Mouse (Mus musculus) gastrocnemius, postnatal 10 days (tissue): ENCODE data around the gene Slc16a7. TPM values are rescaled to one million over a fixed set of nuclear protein-coding genes. Genes with fewer than 3 reads are reported as not detected.

Experiments used
- DNase-seq: peaks from one replicate; pipeline ENCODE4 v3.0.0; 2021; ENCODE audit warnings: mixed read lengths
- total RNA-seq, 2 experiments: library from RNA; stranded (reverse); gene quantifications; 2 replicates each; pipeline ENCODE4 v1.2.3; 2021

Gene Slc16a7
- total RNA-seq, 2 experiments from 2014 or later = 2.9 to 3.7 TPM

GRCm38 (mm10) chr10:125324149-125324834 is 65.0 kb downstream of the Slc16a7 start:
- no peak for DNase-seq

- DNase-seq = no peak
Measured at GRCm38 (mm10) chr10:125321446-125322428, 67.5 kb downstream of the Slc16a7 start.

- DNase-seq = no peak
Measured at GRCm38 (mm10) chr10:125317317-125317716, 71.9 kb downstream of the Slc16a7 start.

GRCm38 (mm10) chr10:125310855-125311254 is 78.4 kb downstream of the Slc16a7 start:
- no peak for DNase-seq

GRCm38 (mm10) chr10:125298036-125298435 is 91.2 kb downstream of the Slc16a7 start:
- DNase-seq = no peak

- DNase-seq = no peak
Measured at GRCm38 (mm10) chr10:125290320-125290719, 98.9 kb downstream of the Slc16a7 start.

GRCm38 (mm10) chr10:125288560-125288959 is 100.7 kb downstream of the Slc16a7 start:
- no peak for DNase-seq

- DNase-seq = no peak
Measured at GRCm38 (mm10) chr10:125285386-125285785, 103.9 kb downstream of the Slc16a7 start.

GRCm38 (mm10) chr10:125275149-125275848 is 114.0 kb downstream of the Slc16a7 start:
- DNase-seq = no peak

- DNase-seq = no peak
Measured at GRCm38 (mm10) chr10:125274519-125275148, 114.6 kb downstream of the Slc16a7 start.

- no peak for DNase-seq
Measured at GRCm38 (mm10) chr10:125273759-125274158, 115.5 kb downstream of the Slc16a7 start.

- DNase-seq = no peak
Measured at GRCm38 (mm10) chr10:125271448-125271847, 117.8 kb downstream of the Slc16a7 start.

GRCm38 (mm10) chr10:125270266-125270665 is 119.0 kb downstream of the Slc16a7 start:
- no peak for DNase-seq

GRCm38 (mm10) chr10:125266322-125266721 is 122.9 kb downstream of the Slc16a7 start:
- no peak for DNase-seq

GRCm38 (mm10) chr10:125265901-125266300 is 123.4 kb downstream of the Slc16a7 start:
- no peak for DNase-seq

- peak; percentile 8 for DNase-seq
Measured at GRCm38 (mm10) chr10:125265467-125265866, 123.8 kb downstream of the Slc16a7 start.

GRCm38 (mm10) chr10:125264938-125265337 is 124.3 kb downstream of the Slc16a7 start:
- DNase-seq = peak; percentile 26

- DNase-seq = no peak
Measured at GRCm38 (mm10) chr10:125255904-125256303, 133.4 kb downstream of the Slc16a7 start.

GRCm38 (mm10) chr10:125214536-125214935 is 174.7 kb downstream of the Slc16a7 start:
- no peak for DNase-seq

GRCm38 (mm10) chr10:125213805-125214204 is 175.5 kb downstream of the Slc16a7 start:
- no peak for DNase-seq

- DNase-seq = no peak
Measured at GRCm38 (mm10) chr10:125187544-125187943, 201.7 kb downstream of the Slc16a7 start.

GRCm38 (mm10) chr10:125185387-125185786 is 203.9 kb downstream of the Slc16a7 start:
- no peak for DNase-seq
